Mouse (Mus musculus) CH12.LX (cell line): ENCODE measurements at regions not wholly inside any gene's neighbourhood (a gene's known extent, or its start where the extent isn't known, plus 50 kb on each side); places are given as distances from the start of the nearest gene placed in this dataset.

Experiments used
- DNase-seq: peaks from one replicate; pipeline ENCODE4 v3.0.0-alpha.2; 2013; ENCODE audit errors: extremely low read depth
- H3K27ac ChIP-seq: 2 replicates; pipeline ENCODE4 v1.5.1; 2012; ENCODE audit warnings: low read depth, mild to moderate bottlenecking, control low read depth, moderate library complexity; ENCODE audit not compliant: insufficient read depth
- H3K27me3 ChIP-seq: replicated peaks from 2 replicates; pipeline ENCODE3; 2012; ENCODE audit warnings: inconsistent platforms
- H3K36me3 ChIP-seq, 2 experiments: replicated peaks in 1 of 2; 2 replicates each; pipeline versions ENCODE3 to v1.6.1; 2012; ENCODE audit warnings: inconsistent platforms in 1 of 2, low read length in 1 of 2, mild to moderate bottlenecking in 1 of 2, mixed read lengths in 1 of 2, moderate library complexity in 1 of 2; ENCODE audit not compliant: control insufficient read depth in 1 of 2, insufficient read depth in 1 of 2
- H3K4me1 ChIP-seq, 2 experiments: 2 replicates each; pipeline ENCODE4 v1.6.1; 2012; ENCODE audit warnings: inconsistent platforms in 1 of 2, moderate library complexity in 1 of 2; ENCODE audit not compliant: insufficient read depth in 2 of 2, control insufficient read depth in 1 of 2
- H3K4me2 ChIP-seq: 2 replicates; pipeline ENCODE4 v1.6.1; 2012; ENCODE audit warnings: low read depth, mild to moderate bottlenecking, control low read depth; ENCODE audit not compliant: poor library complexity, insufficient read depth, severe bottlenecking
- H3K4me3 ChIP-seq, 3 experiments: fragments of 150-350 bp in 1 of 3; sonication (generic) in 1 of 3; replicated peaks in 1 of 3; 2 replicates each; pipeline versions ENCODE3 to v1.5.1; 2011 to 2012; ENCODE audit warnings: low read depth in 2 of 3, low read length in 2 of 3, mild to moderate bottlenecking in 2 of 3, moderate library complexity in 2 of 3, control low read depth in 1 of 3, improper control_type of control experiment in 1 of 3, inconsistent platforms in 1 of 3, mixed read lengths in 1 of 3; ENCODE audit not compliant: poor library complexity in 1 of 3
- H3K79me2 ChIP-seq: replicated peaks from 2 replicates; pipeline ENCODE4 v1.6.1; 2012; ENCODE audit warnings: mild to moderate bottlenecking, moderate library complexity; ENCODE audit not compliant: control insufficient read depth, poor library complexity, insufficient read depth, severe bottlenecking; ENCODE audit errors: extremely low read depth
- H3K9ac ChIP-seq: 2 replicates; pipeline ENCODE4 v1.6.1; 2012; ENCODE audit warnings: low read depth, mild to moderate bottlenecking, control low read depth, moderate library complexity; ENCODE audit not compliant: insufficient read depth
- H3K9me3 ChIP-seq: replicated peaks from 2 replicates; pipeline ENCODE3; 2012; ENCODE audit warnings: low read length, inconsistent platforms, mixed read lengths
- CTCF ChIP-seq, 2 experiments: IDR thresholded peaks in 1 of 2; conservative IDR thresholded peaks in 1 of 2; 2 replicates each; pipeline ENCODE4 v1.5.1; 2011 to 2012; ENCODE audit warnings: low read depth in 2 of 2, low read length in 2 of 2, improper control_type of control experiment in 1 of 2, inconsistent platforms in 1 of 2, mild to moderate bottlenecking in 1 of 2, moderate library complexity in 1 of 2
- E2F4 ChIP-seq: IDR thresholded peaks from 2 replicates; pipeline ENCODE4 v1.6.1; 2011; ENCODE audit warnings: low read depth, low read length, improper control_type of control experiment; ENCODE audit not compliant: insufficient replicate concordance
- ETS1 ChIP-seq: conservative IDR thresholded peaks from 2 replicates; pipeline ENCODE4 v1.6.1; 2012; ENCODE audit warnings: low read depth, mild to moderate bottlenecking, inconsistent platforms, low read length, improper control_type of control experiment, moderate library complexity
- GABPA ChIP-seq: IDR thresholded peaks from 2 replicates; pipeline ENCODE4 v1.6.1; 2012; ENCODE audit warnings: low read depth, low read length, improper control_type of control experiment, inconsistent platforms; ENCODE audit not compliant: insufficient replicate concordance
- MAFK ChIP-seq: IDR thresholded peaks from 2 replicates; pipeline ENCODE4 v1.6.1; 2011; ENCODE audit warnings: low read length, improper control_type of control experiment; ENCODE audit not compliant: insufficient replicate concordance
- MAZ ChIP-seq: IDR thresholded peaks from 2 replicates; pipeline ENCODE4 v1.6.1; 2012; ENCODE audit warnings: low read depth, mild to moderate bottlenecking, inconsistent platforms, low read length, improper control_type of control experiment, moderate library complexity
- MXI1 ChIP-seq: IDR thresholded peaks from 2 replicates; pipeline ENCODE4 v1.6.1; 2011; ENCODE audit warnings: mild to moderate bottlenecking, low read depth, low read length, improper control_type of control experiment
- MYC ChIP-seq: IDR thresholded peaks from 2 replicates; pipeline ENCODE4 v1.6.1; 2011; ENCODE audit warnings: low read depth, mild to moderate bottlenecking, improper control_type of control experiment, low read length
- POLR2A ChIP-seq: IDR thresholded peaks from 2 replicates; pipeline ENCODE4 v1.6.1; 2011; ENCODE audit warnings: low read depth, mild to moderate bottlenecking, improper control_type of control experiment, low read length
- POLR2AphosphoS2 ChIP-seq: IDR thresholded peaks from 2 replicates; pipeline ENCODE4 v1.6.1; 2011; ENCODE audit warnings: low read depth, low read length, improper control_type of control experiment
- RAD21 ChIP-seq: IDR thresholded peaks from 2 replicates; pipeline ENCODE4 v1.6.1; 2011; ENCODE audit warnings: low read depth, mild to moderate bottlenecking, low read length, improper control_type of control experiment, moderate library complexity
- SMC3 ChIP-seq: IDR thresholded peaks from 2 replicates; pipeline ENCODE4 v1.6.1; 2011; ENCODE audit warnings: low read depth, low read length, improper control_type of control experiment
- TCF12 ChIP-seq: IDR thresholded peaks from 2 replicates; pipeline ENCODE4 v1.6.1; 2014; ENCODE audit warnings: low read depth, mild to moderate bottlenecking, inconsistent platforms, low read length, improper control_type of control experiment
- UBTF ChIP-seq: IDR thresholded peaks from 2 replicates; pipeline ENCODE4 v1.6.1; 2012; ENCODE audit warnings: low read depth, mild to moderate bottlenecking, inconsistent platforms, low read length, improper control_type of control experiment, moderate library complexity
- USF2 ChIP-seq: conservative IDR thresholded peaks from 2 replicates; pipeline ENCODE4 v1.6.1; 2011; ENCODE audit warnings: low read depth, low read length, improper control_type of control experiment
- ZKSCAN1 ChIP-seq: IDR thresholded peaks from 2 replicates; pipeline ENCODE4 v1.6.1; 2012; ENCODE audit warnings: low read depth, inconsistent platforms, low read length, improper control_type of control experiment, borderline replicate concordance
- dilution Hi-C: fragments of 300-500 bp; cut with MboI; formaldehyde crosslinking; loops from 2 replicates; pipeline ENCODE4 v1.14.3; 2020; ENCODE audit warnings: low sequenced_read_pairs; ENCODE audit not compliant: extremely low pct_unique_long_range_greater_than_20kb, extremely low pct_ligation_motif_present
- in situ Hi-C: fragments of 300-500 bp; cut with MboI; formaldehyde crosslinking; loops from 3 replicates; pipeline ENCODE4 v1.14.3; 2019; ENCODE audit warnings: low sequenced_read_pairs, low pct_ligation_motif_present, low pct_unique_long_range_greater_than_20kb, mixed read lengths

DNA sequence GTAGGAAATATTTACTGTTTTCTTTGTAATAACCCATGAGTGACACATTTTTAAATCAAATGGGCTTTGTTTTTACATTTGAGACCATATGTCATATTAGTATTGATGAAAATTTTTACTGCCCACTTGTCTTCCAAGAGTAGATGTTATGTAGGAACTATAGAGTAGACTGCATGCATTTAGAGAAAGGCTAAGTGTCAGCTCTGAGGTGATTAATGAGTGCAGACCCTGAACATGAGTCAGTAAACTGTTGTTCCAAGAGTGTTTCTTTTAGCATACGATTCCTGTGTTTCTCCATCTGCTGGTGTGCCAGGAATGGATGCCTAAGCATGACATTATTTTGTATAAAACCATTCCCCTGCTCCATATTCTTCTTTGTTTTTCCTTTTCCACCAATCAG, 454.5 kb upstream of the Sphkap start:
- Histone ChIP-seq H3K9me3 (no peaks in the 10 kb centered on the region), H3K36me3 (no peaks in the 10 kb centered on the region), H3K4me3 (no peak overlapping the region), H3K27ac (no peak overlapping the region), H3K4me2 (no peak overlapping the region), H3K4me1 (no peaks in the 10 kb centered on the region), H3K79me2 (no peaks in the 10 kb centered on the region), H3K27me3 (no peaks in the 10 kb centered on the region), H3K9ac (no peak overlapping the region)
- DNase-seq, result no peak
- no peak for TF ChIP-seq GABPA
- TF ChIP-seq TCF12, result no peak
- no peak for TF ChIP-seq POLR2A
- TF ChIP-seq USF2, result no peak
- TF ChIP-seq MYC, result no peak
- TF ChIP-seq E2F4, result no peak
- TF ChIP-seq UBTF, result no peak
- no peak for TF ChIP-seq MXI1
- no peak for TF ChIP-seq SMC3
- dilution Hi-C loops (no loop called here), in situ Hi-C loops (no loop called here)

DNA sequence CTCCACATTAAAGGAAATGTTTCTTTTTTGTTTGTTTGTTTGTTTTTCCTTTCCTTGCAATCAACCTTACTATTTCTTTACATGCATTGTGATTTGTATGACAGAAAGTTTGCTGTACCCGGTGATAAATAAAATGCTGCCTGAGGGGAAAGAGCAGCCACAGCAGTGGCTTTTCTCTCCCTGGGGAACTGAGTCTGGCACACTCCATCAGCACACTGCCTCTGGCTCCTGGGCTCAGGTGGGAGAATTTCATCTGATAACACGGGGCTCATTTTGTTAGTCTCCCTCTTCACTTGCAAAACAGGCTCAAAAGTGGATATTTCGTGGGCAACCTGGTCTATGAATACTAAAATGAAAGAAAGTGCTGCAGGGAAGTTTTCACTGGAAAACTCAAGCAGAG, 454.1 kb upstream of the Sphkap start:
- no peaks in the 10 kb centered on the region for H3K79me2 ChIP-seq
- no peak for DNase-seq
- H3K9me3 ChIP-seq, result no peaks in the 10 kb centered on the region
- no peak overlapping the region for H3K4me3 ChIP-seq
- no peaks in the 10 kb centered on the region for H3K4me1 ChIP-seq
- H3K36me3 ChIP-seq, result no peaks in the 10 kb centered on the region
- in situ Hi-C loops, result no loop called here
- no peak overlapping the region for H3K4me2 ChIP-seq
- dilution Hi-C loops, result no loop called here
- no peak for TF ChIP-seq MAZ
- no peak for TF ChIP-seq ETS1
- TF ChIP-seq RAD21, result no peak
- no peak for TF ChIP-seq ZKSCAN1
- TF ChIP-seq POLR2A, result no peak
- no peak for TF ChIP-seq CTCF (conservative IDR thresholded peaks at IDR 0.05 in 1 of 2, IDR thresholded peaks at IDR 0.05 in 1 of 2; ENCODE audit: low read depth in 2 of 2, low read length in 2 of 2)
- TF ChIP-seq MYC, result no peak
- no peak for TF ChIP-seq MAFK
- TF ChIP-seq SMC3, result no peak
- no peak for TF ChIP-seq POLR2AphosphoS2
- TF ChIP-seq MXI1, result no peak
- no peak overlapping the region for H3K27ac ChIP-seq
- H3K9ac ChIP-seq, result no peak overlapping the region
- H3K27me3 ChIP-seq, result no peaks in the 10 kb centered on the region
